Mouse (Mus musculus) cerebellum, adult 11-12 months (tissue): ENCODE results near the gene Nop16.

Experiments used
- DNase-seq: peaks from one replicate; pipeline ENCODE4 v3.0.0; 2022

Gene Nop16

DNA sequence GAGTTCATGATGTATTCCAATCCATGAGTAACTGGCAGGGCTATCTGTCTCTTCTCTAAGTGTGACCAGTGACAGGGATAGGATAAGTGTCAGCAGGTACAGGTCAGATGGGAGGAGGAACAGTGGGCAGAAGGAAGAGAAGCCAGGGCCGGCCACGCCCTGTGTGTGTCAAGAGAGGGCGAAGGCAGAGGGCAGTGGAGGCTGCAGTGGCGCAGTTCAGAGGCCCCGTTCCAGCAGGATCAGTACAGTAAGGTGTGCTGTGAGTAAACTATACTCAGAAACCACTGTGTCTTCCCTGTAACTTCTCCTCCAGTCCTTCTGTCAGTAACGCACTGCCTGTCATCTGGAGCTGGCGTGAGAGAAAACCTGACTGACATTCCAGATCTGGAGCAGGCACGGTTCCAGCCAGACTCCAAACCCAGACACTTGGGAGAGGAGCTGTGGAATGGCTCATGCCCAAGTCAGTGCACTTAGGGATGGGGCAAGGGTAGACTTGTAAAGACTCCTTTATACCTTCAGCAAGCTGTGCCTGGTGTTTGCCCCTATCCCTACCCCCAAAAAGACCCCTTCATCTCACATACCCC, 6.3 kb upstream of the Nop16 start:
- DNase-seq: no peak

DNA sequence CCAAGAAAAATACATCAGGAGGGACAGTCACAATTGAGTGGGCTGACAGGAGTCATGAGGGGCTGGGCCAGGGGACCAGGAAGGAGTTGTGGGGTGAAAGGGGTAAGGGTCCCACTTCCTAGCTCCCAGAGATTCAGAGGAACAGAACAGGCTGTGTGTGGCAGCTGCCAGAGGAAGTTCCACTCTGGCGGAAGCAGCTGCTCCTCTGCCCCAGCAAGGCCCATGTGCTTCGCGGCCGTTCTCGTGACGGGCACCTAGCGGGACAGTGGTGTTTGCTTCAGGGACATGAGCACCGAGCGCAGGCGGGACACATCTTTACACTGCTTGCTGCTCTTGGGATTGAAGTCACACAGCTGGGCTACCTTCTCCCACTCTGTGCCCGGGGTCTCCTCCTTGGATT, 3.7 kb upstream of the Nop16 start:
- no peak for DNase-seq

DNA sequence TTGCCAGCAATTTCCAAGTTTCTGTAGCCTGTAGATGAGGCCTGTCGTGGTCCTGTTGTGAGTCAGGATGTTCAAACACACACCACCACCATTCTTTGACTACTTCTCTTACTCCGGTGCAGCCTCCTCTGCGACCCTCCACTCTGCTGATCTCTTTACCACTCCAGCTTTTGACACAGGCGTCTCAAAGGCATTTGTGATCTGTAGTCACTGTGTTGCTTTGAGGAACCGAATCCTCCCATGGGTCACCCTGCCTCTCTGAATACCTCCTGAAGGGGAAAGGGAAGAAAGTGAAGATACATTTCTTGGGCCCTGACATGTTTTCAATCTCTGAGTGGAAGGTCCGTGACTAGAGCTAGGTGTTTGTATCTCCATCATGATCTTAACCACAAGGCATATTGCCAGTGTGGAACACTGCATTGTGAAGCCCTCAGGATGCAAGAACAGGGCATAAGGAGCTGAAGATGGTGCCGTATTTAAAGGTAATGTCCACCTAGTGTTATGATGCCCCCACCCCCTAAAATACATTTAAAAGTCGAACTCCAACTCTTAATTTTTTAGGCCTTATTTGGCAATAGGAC, 2.0 kb upstream of the Nop16 start:
- no peak for DNase-seq

DNA sequence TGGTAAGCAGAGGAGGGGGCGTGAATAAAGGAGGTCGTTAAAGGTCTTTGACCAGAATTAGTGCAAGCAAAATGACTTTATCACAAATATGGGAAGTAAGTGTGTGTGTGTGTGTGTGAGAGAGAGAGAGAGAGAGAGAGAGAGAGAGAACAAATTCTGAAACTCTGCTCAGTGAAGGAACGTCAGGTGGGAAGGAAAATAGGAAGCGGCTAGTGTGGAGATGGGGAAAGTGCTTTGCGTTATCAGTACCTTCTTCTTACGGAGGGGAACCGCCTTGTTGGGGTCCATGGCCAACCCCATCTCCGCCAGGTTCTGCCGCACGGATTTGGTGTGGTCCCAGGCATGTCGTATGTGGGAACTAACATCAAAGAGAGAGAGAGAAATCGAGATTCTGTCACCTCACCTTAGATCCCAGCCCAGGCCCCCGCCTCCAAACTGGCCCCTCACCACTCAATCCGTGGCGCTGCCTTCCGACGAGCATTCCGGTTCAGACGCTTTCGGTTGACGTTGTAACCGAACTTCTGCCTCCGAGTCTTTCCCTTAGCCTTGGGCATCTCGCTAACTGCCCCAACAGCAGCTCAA, 385 bp downstream of the Nop16 start:
- no peak for DNase-seq

DNA sequence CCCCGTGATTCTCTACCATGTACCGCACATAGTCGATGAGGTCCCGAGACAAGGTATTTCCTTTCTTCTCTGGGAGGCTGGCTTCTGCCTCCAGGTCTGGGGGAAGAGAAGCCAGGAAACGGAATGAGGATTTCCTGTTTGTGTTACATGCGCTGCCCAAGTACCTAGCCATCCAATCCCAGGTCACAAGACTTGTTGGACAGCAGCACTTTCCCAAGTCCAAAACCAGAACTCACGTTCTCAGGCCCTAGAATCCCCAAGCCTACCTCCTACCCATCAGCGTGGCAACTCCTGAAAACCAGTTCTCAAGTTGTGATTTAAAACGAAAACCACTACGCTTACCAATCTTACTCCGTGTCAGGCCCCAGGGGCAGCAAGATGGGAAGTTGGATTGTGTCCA, 4.1 kb downstream of the Nop16 start:
- DNase-seq: no peak

DNA sequence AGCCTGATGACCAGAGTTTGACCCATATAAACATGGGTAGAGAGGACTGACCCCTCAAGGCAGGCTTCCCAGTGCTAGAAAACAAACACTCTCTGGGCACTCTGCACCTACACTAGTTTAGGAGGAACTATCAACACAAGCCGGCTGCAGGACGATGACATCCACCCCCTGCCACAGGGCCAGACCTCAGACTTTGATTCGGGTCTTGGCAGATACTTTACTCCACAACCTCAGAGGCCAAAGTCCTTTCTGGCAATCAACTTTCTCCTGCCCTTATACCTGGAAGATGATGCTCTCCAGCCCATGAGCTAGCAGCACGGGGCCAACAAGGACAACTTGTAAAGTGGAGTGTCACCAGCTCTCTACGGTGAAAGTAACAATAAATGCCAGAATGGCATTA, 7.0 kb downstream of the Nop16 start:
- no peak for DNase-seq

DNA sequence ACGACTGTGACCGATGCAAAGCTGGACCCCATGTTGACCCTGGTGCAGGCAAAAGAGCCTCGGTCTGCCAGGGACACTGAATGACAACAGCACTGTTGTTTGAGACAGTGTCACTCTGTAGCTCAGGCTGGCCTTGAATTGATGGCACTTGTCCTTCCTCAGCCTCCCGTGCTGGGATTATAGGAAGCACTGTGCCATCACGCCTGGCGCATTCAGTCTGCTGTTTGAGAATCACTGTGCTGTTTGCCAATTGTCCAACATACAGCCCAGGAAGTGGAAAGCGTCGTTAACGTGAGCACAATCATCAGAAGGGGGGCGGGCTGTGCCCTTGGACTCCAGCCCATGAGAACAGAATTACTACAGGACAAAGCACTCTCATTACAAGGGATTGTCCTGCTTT, 7.8 kb downstream of the Nop16 start:
- DNase-seq: no peak

DNA sequence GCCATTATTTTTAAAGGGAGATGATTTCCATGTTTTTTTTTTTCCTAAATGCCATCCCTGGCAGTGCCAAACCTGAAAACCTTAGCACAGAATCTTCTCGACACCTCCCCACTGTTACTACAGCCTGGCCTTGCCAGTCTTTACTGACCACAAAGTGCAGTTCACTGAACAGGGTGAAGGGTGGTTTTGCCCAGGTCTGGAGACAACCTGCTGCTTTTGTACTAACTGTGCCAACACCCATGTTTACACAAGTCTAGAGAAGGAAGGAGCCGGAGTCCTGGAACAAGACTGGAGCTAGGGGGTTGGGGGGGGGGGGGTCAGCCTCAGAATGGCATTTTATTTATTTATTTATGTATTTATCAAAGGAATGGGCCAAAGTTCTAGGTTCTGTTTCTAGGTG, 8.5 kb downstream of the Nop16 start:
- no peak for DNase-seq

DNA sequence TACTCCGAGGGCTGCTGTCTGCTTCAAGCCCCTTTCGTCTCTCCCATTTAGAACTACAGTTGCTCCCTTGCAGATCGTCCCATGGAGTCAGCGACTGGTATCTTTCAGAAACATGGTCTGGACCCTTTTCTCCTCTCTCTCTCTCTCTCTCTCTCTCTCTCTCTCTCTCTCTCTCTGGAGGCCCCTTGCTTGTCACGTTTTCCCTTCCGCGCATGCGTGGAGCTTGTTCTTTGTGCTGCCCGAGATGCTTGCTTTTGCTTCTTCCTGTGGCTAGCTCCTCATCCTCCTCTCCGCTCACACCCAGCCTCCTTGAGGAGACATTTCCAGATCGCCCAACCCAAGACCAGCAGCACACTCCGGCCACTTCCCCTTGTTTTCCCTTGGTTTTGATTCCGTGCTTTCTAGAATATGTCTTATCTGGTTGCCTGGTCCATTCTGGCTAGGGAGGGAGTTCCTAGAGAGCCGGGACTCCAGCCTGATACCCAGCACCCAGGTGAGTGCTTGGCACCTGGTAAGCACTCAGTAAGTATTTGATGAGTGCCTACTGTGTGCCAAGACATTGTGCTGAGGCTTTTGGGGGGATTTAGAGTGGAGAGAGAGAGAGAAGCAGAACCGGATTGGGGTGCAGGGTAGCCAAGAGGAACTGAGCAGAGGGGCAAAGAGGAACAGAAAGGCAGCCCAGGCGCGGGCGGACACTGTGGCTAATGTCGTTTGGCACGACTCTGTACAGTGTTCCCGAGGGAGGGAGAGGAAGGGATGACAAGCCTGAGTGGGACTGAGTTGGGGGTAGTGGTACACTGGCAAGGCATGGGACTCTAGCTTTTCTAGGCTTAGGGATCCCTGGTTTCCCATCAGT, 12.0 kb downstream of the Nop16 start:
- DNase-seq: no peak

DNA sequence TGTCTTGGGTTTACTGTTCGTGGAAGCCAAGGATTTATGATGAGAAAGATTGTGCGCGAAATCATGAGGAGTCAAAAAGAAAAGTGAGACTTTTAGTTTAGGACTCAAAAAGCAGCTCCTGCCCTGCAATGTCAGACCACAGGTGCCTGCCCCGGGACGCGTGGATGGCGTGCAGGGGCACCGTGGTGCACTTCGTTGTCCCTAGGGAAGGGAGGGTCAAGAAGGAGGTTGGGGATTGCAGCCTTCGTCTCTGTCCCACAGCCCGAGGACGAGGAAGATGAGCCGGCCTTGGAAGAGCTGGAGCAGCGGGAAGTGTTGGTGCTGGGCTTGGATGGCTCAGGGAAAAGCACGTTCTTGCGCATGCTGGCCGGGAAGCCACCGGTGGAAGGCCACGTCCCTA, 14.4 kb downstream of the Nop16 start:
- no peak for DNase-seq

DNA sequence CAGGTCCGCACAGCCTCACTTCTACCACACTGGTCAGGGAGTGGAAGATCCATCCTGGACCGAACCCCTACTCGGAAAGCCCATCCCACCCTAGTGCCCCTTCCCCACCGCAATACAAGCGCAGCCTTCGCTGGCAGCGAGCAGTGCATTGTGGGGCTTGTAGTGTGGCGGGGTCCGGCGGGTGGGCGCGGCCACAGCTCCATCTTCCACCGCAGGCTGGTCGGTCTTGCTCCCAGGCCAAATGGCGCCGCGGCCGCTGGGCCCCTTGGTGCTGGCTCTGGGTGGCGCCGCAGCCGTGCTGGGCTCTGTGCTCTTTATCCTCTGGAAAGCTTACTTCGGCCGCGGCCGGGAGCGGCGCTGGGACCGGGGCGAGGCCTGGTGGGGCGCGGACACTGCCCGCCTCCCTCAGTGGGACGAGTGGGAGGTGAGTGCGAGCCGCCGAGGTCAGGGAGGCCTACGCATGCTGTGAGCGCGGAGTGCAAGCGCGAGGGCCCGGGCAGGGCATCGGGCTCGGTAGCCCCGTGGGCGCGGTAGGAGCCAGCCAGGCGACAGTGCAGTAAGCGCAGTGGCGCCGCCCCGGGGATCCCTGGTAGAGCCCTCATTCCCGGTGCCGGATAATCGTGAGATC, 14.9 kb downstream of the Nop16 start, which contains the start of gene Arl10:
Gene Arl10 (plus strand): TSS at position 162 of the 628 bp plus-strand sequence.
- peak; percentile 69 for DNase-seq

DNA sequence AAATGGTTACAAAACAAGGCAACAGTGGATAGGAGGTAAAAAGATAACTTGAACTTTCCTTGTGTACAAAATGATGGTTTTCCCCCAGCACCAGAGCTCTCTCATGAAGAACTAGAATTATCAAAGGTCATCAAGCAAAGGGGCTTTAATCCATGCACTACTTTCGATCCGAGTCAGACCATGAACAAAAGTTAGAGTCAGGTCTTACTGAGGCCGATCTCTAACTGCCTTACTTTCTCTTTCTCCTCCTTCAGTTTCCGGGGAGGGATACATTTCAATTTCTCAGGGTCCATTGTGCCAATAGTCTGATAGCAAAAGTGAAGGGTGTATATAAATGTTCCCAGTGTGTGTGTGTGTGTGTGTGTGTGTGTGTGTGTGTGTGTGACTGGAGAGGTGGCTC, 17.3 kb downstream of the Nop16 start:
- no peak for DNase-seq

DNA sequence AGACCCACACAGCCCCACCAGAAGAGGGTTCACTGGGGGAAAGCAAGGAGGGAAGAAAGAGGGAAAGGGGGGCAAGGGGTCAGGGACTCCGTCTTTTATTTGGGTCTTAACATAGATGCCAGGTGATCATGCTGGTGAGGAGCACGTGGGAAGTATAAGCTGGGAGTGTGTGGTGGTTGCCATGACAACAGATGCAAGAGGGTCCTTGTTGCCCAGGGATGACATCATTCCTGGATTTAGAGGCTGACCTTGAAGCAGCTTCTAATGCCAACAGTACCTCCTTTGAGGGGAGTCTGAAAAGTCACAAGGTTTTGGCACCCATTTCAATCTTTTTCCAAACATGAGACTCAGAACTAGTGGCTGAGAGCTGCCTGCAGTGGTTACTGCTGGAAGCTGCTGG, 18.3 kb downstream of the Nop16 start:
- DNase-seq: no peak

DNA sequence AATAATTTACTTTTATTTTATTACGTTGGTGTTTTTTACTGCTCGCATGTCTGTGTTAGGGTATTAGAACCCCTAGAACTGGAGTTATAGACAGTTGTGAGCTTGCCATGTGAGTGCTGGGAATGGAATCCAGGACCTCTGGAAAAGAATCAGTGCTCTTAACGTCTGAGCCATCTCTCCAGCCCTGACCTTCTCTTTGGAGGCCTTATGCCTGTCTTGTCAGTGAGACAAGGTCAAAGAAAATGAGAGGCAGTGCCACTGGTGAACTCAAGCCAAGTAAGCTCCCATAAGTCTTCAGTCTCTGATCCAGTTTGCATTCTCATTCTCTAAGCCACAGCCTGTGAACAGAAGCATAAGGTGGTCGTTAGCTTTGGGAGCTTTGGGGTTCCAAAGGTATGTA, 19.2 kb downstream of the Nop16 start:
- DNase-seq: no peak

DNA sequence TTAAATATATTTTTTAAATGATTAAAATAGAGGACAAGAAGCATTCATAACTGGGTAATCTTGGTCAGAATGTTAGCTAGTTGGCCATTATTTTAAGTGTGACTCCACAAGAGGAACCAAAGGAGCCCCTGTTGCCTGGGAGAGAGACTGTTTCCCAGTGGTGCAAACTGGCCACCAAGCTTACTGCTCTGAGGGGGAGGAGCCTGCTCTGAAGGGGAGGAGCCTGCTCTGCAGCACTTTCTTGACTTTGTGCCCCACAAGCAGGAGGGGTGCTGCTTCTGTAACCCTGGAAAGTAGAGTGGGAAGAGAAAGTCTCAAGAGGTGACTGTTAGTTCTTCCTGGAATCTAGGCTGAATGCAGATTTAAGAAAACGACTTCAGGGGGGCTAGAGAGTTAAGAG, 20.6 kb downstream of the Nop16 start:
- DNase-seq: no peak

DNA sequence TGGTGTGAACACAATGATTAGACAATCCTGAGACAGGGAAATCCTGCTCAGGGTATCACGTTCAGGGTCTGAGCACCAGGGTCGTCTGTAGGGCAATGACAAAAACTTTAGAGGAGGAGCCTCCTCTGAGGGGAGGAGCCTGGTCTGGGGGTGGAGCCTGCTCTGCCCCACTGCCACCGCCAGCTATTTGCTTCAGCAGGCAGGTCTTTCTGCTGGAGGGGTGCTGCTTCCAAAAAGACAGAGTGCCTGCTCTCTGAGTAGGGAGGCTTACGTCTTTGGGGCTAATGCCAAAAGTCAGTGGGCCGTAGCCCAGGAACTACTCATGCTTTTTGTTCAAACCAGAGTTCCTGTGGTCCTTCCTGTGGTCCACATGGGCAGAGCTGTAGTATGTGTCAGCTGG, 21.5 kb downstream of the Nop16 start:
- DNase-seq: no peak

DNA sequence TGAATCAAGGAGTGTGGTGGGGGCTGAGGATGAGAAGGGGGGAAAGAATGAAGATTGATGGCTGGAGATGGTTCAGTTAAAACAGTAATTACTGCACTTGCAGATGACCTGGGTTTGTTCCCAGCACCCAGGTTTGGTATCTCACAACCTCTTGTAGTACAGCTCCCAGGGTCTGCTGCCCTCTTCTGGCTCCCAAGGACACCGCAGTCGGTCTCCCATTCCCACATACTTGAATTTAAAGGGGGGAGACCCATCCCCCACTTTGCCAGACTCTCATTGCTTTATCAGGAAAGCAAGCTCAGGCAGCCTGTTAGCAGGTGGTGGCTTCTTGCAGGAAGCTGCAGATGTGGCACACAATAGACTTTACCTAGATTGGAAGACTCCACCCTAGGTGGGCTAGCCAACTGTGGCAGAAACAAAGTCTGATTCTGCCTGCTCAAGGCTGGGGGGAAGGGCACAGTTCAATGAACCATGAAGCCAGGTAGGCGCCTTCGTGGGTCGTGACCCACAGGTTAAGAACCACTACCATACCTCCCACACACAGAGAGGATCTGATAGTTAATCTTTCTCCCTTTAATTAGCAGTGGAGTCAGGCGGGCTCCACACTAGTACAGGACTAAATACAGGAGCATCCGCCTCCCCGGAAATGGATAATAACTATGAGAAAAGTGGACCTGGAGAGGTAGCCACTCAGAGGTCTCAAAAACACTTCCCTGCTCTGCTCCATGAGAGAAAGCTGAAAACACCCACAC, 24.1 kb downstream of the Nop16 start:
- peak; percentile 75 for DNase-seq

DNA sequence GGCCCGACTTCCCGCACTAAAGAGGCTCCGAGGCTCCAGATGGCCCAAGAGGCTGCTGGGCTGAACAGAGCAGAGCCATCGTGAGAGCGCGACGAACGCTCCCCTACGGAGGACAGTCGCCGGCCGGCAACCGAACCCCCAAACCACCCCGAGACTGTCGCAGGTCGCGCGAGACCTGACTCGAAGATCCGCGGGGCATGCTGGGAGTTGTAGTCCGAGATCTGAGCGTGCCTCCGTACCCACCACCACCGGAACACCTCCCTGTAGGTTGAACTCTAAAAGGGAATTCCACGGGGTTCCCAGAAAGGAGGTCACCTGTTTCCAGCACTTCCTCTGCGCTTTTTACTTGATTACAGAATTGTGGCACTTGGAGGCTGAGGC, 24.7 kb downstream of the Nop16 start, which contains the start of gene 4833439L19Rik:
Gene 4833439L19Rik (minus strand): TSS at position 235 of the 381 bp plus-strand sequence.
- DNase-seq: peak; percentile 92

DNA sequence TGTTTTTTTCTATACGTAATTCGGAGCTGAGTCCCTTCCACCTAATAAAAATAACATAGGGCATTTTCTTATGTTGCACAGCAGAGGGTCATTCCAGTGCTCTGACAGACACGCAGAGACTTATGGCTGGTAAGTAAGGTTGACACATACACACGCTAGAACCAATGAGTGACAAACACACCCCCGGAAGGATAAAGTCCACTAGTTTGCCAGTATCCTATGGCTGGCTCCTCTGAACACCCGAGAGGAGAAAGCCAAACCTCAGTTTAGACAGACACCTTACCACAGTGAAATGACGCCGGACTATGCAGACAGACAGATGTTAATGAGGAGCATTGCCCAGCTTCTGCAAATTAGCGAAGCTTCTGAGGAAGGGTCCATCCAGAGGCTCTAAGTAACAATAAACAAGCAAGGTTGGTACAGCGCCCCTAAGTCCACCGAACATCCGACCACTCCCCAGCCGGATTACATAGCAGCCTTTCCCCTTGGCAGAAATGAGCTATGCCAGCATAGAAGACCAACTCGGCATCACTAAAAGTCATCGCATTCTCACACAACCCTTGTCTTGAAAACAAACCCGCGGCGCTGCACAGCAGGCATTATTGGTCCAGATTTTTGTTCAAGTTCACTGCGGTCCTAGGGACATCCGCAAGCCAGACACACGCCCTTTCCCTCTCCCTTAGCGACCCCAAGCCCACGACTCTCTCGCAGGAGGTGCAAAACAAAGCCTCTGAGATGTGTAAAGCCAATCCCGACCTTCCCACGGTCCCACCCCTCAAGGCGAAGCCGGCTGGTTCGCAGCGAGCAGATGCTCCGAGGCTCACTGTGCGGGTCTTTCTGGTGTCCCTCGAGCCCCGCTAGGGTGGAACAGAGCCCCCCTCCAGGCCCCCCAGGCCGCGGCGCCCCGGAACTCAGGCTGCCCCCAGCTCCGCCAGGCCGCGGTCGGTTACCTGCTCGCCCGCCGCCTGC, 25.4 kb downstream of the Nop16 start:
- DNase-seq: no peak

DNA sequence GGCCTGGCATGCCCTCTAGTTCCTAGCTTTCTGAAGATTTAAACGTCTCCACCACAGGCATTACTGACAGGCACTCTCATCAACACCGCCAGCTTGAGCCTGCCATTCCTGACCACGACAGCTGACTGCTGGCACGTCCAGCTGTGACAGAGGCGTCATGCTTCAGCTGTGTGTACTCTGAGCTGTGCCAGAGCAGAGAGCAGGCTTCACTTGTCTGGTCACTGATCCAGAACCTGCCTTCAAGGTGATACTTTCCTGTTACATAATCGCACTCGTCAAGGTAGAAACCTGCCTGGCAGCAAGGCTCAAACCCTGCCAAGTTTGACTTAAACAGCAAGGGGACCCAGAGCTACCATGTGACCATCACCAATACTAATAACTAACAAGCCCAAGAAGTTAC, 27.3 kb downstream of the Nop16 start:
- DNase-seq: no peak

DNA sequence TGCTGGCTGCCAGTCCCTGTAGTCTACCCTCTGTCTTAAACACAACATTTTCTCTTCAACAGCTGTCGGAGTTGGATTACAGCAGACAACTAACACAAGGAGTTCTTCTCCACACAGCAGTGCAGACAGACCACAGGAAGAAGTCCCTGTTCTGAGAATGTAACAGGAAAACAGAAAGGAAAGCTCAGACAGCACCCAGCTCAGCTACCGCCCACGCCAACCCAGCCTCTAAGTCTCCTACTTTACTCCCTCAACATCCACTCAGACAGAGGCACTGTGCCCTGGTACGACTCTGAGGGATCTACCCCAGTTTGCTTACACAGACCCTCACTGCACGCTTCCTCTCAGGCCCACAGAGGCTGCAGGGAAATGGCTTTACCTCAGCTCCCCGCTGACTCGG, 29.3 kb downstream of the Nop16 start:
- no peak for DNase-seq
